Comparison of ENCODE assay signal across 8 mouse cellular contexts in genomic region chr16:9280931-9281330, GRCm38 (mm10).
A peak's percentile ranks its signal among the peaks of the same experiment; 100 is the strongest.
DNase-seq lines count a peak whose midpoint lies in the region; ATAC-seq and TF ChIP-seq lines count a peak whose summit lies in the region.

No protein-coding gene starts in this region.

- H3K36me3 ChIP-seq in heart, postnatal 0 days (replicated peaks; ENCODE audit: control insufficient read depth, insufficient read depth, low read length): no peaks in the 10 kb centered on the region
- no peaks in the 10 kb centered on the region for H3K36me3 ChIP-seq in heart, embryonic 12.5 days
- no peaks in the 10 kb centered on the region for H3K36me3 ChIP-seq in embryonic facial prominence, embryonic 10.5 days (replicated peaks)
- H3K36me3 ChIP-seq in hindbrain, embryonic 16.5 days (ENCODE audit: control insufficient read depth, insufficient read depth, low read length): no peaks in the 10 kb centered on the region
- H3K36me3 ChIP-seq in midbrain, embryonic 14.5 days (ENCODE audit: control insufficient read depth, insufficient read depth, low read length): no peaks in the 10 kb centered on the region

- H3K27ac ChIP-seq in heart, postnatal 0 days (ENCODE audit: low read depth): no peak overlapping the region
- H3K27ac ChIP-seq in heart, embryonic 12.5 days (ENCODE audit: poor library complexity, severe bottlenecking): no peak overlapping the region
- H3K27ac ChIP-seq in embryonic facial prominence, embryonic 10.5 days (replicated peaks): no peak overlapping the region
- peak overlapping the region; percentile 2 for H3K27ac ChIP-seq in hindbrain, embryonic 16.5 days (ENCODE audit: low read depth, low read length)
- peak overlapping the region; percentile 15 for H3K27ac ChIP-seq in midbrain, embryonic 14.5 days (replicated peaks; ENCODE audit: low read depth, low read length)

- ATAC-seq in heart, postnatal 0 days (ENCODE audit: insufficient read depth, low read depth): peak; percentile 39; the same call in 1 of the 2 replicates
- ATAC-seq in heart, embryonic 12.5 days (ENCODE audit: insufficient number of reproducible peaks, low FRiP score): no peak
- peak; percentile 97 for ATAC-seq in hindbrain, embryonic 16.5 days
- ATAC-seq in midbrain, embryonic 14.5 days (ENCODE audit: low FRiP score, low TSS enrichment): peak; percentile 81
- no peak for ATAC-seq in megakaryocyte progenitor cell, adult 5-6 weeks (replicated peaks; ENCODE audit: poor library complexity)

- no peaks in the 10 kb centered on the region for H3K9me3 ChIP-seq in heart, postnatal 0 days (replicated peaks; ENCODE audit: control insufficient read depth, low read length)
- 0 out of 2 replicates have a peak, but pooled peaks cover 3% of the 10 kb centered on the region for H3K9me3 ChIP-seq in heart, embryonic 12.5 days (replicated peaks)
- H3K9me3 ChIP-seq in embryonic facial prominence, embryonic 10.5 days: no peaks in the 10 kb centered on the region
- no peaks in the 10 kb centered on the region for H3K9me3 ChIP-seq in hindbrain, embryonic 16.5 days (ENCODE audit: control insufficient read depth, low read length)
- no peaks in the 10 kb centered on the region for H3K9me3 ChIP-seq in midbrain, embryonic 14.5 days (ENCODE audit: control insufficient read depth, low read length)

- DNase-seq in heart, postnatal 0 days (ENCODE audit: low spot score): no peak
- DNase-seq in embryonic facial prominence, embryonic 10.5 days (ENCODE audit: low spot score): peak; percentile 26
- DNase-seq in midbrain, embryonic 14.5 days: peak; percentile 78
- no peak for DNase-seq in spleen, postnatal 14 days (ENCODE audit: low spot score in 2 of 2)
- DNase-seq in kidney, adult 8-10 months: no peak

- 17% methylated on average over 5 of the region's 5 CpGs for WGBS in heart, postnatal 0 days
- WGBS in heart, embryonic 12.5 days: 11% methylated on average over 5 of the region's 5 CpGs
- 6% methylated on average over 5 of the region's 5 CpGs for whole genome bisulfite sequencing in embryonic facial prominence, embryonic 10.5 days
- WGBS in hindbrain, embryonic 16.5 days: 3% methylated on average over 5 of the region's 5 CpGs
- WGBS in midbrain, embryonic 14.5 days: 1% methylated on average over 5 of the region's 5 CpGs

- no peak for TF ChIP-seq CTCF in heart, postnatal 0 days (IDR thresholded peaks at IDR 0.05; ENCODE audit: low read depth)

- no peak overlapping the region for H3K4me3 ChIP-seq in heart, postnatal 0 days (ENCODE audit: low read depth, low read length)
- H3K4me3 ChIP-seq in heart, embryonic 12.5 days: no peak overlapping the region
- no peak overlapping the region for H3K4me3 ChIP-seq in embryonic facial prominence, embryonic 10.5 days
- no peak overlapping the region for H3K4me3 ChIP-seq in hindbrain, embryonic 16.5 days (ENCODE audit: low read length)
- H3K4me3 ChIP-seq in midbrain, embryonic 14.5 days (replicated peaks; ENCODE audit: low read depth, low read length): no peak overlapping the region

- no peak for TF ChIP-seq EP300 in heart, postnatal 0 days (IDR thresholded peaks at IDR 0.05; ENCODE audit: low read depth)

- no peak overlapping the region for H3K4me2 ChIP-seq in heart, postnatal 0 days (ENCODE audit: low read depth, low read length)
- no peak overlapping the region for H3K4me2 ChIP-seq in heart, embryonic 12.5 days
- 0 out of 2 replicates have a peak overlapping the region, but pooled peaks have one; percentile 10 for H3K4me2 ChIP-seq in hindbrain, embryonic 16.5 days (ENCODE audit: low read length)
- peak overlapping the region; percentile 24; the same call in 1 of the 2 replicates for H3K4me2 ChIP-seq in midbrain, embryonic 14.5 days (ENCODE audit: low read length)

- H3K4me1 ChIP-seq in heart, postnatal 0 days (ENCODE audit: control insufficient read depth, insufficient read depth): no peaks in the 10 kb centered on the region
- H3K4me1 ChIP-seq in heart, embryonic 12.5 days (replicated peaks): no peaks in the 10 kb centered on the region
- peaks cover 7% of the 10 kb centered on the region for H3K4me1 ChIP-seq in embryonic facial prominence, embryonic 10.5 days
- peaks cover 13% of the 10 kb centered on the region for H3K4me1 ChIP-seq in hindbrain, embryonic 16.5 days (ENCODE audit: control insufficient read depth, insufficient read depth, low read depth, low read length)
- H3K4me1 ChIP-seq in midbrain, embryonic 14.5 days (ENCODE audit: control insufficient read depth, insufficient read depth, low read length): peaks cover 15% of the 10 kb centered on the region; the same call in 1 of the 2 replicates

- no peak overlapping the region for H3K9ac ChIP-seq in heart, postnatal 0 days (replicated peaks; ENCODE audit: low read depth, low read length)
- H3K9ac ChIP-seq in heart, embryonic 12.5 days: no peak overlapping the region
- H3K9ac ChIP-seq in hindbrain, embryonic 16.5 days (ENCODE audit: low read depth, low read length): no peak overlapping the region
- H3K9ac ChIP-seq in midbrain, embryonic 14.5 days (replicated peaks; ENCODE audit: low read length): no peak overlapping the region

- no peaks in the 10 kb centered on the region for H3K27me3 ChIP-seq in heart, postnatal 0 days (ENCODE audit: control insufficient read depth, insufficient read depth, low read length)
- H3K27me3 ChIP-seq in heart, embryonic 12.5 days (replicated peaks): no peaks in the 10 kb centered on the region
- H3K27me3 ChIP-seq in embryonic facial prominence, embryonic 10.5 days (replicated peaks; ENCODE audit: low read depth, poor library complexity, severe bottlenecking): no peaks in the 10 kb centered on the region
- no peaks in the 10 kb centered on the region for H3K27me3 ChIP-seq in hindbrain, embryonic 16.5 days (replicated peaks; ENCODE audit: control insufficient read depth, insufficient read depth, low read length)
- H3K27me3 ChIP-seq in midbrain, embryonic 14.5 days (ENCODE audit: control insufficient read depth, insufficient read depth, low read length): no peaks in the 10 kb centered on the region

Comparison
In these comparisons a context has a peak if more than half of its experiments do, and no peak if none do; other contexts are left out.
1. ATAC-seq: peak in heart, postnatal 0 days (single experiment), hindbrain, embryonic 16.5 days (single experiment) and midbrain, embryonic 14.5 days (single experiment); none in heart, embryonic 12.5 days (single experiment) and megakaryocyte progenitor cell, adult 5-6 weeks (single experiment).
2. DNase-seq: peak in embryonic facial prominence, embryonic 10.5 days (single experiment) and midbrain, embryonic 14.5 days (single experiment); none in heart, postnatal 0 days (single experiment), spleen, postnatal 14 days (0 of 2) and kidney, adult 8-10 months (0 of 2).
3. H3K27ac ChIP-seq: peak in hindbrain, embryonic 16.5 days (single experiment) and midbrain, embryonic 14.5 days (single experiment); none in heart, postnatal 0 days (single experiment), heart, embryonic 12.5 days (single experiment) and embryonic facial prominence, embryonic 10.5 days (single experiment).
4. H3K4me2 ChIP-seq: peak in hindbrain, embryonic 16.5 days (single experiment) and midbrain, embryonic 14.5 days (single experiment); none in heart, postnatal 0 days (single experiment) and heart, embryonic 12.5 days (single experiment).